Mouse (Mus musculus) right cerebral cortex, postnatal 4 days (tissue): ENCODE data around the gene Klre1.
"Not testable (repeated sequence)": the region's sequence is repeated elsewhere in the genome, so short reads cannot be mapped to it uniquely, and the experiment has no call there.

Source experiments
- DNase-seq: peaks from one replicate; pipeline ENCODE4 v3.0.0-alpha.2; 2022

The Klre1 gene

GRCm38 (mm10) chr6:129591508-129591907, 13.8 kb downstream of the Klre1 start, which contains the start of gene Klrd1:
TSS of gene Klrd1 (plus strand) at chr6:129591782.
- no peak for DNase-seq

- DNase-seq, result no peak
Measured at GRCm38 (mm10) chr6:129608372-129608771, 30.7 kb downstream of the Klre1 start.

- DNase-seq, result no peak
Measured at GRCm38 (mm10) chr6:129623735-129624134, 46.0 kb downstream of the Klre1 start, which contains the start of gene Klrk1. TSS of gene Klrk1 (minus strand) at chr6:129623864.

GRCm38 (mm10) chr6:129631046-129631445, 53.3 kb downstream of the Klre1 start:
- not testable (repeated sequence) for DNase-seq
